Mouse (Mus musculus): ENCODE results near the gene Itpr1.

The Itpr1 gene

DNA sequence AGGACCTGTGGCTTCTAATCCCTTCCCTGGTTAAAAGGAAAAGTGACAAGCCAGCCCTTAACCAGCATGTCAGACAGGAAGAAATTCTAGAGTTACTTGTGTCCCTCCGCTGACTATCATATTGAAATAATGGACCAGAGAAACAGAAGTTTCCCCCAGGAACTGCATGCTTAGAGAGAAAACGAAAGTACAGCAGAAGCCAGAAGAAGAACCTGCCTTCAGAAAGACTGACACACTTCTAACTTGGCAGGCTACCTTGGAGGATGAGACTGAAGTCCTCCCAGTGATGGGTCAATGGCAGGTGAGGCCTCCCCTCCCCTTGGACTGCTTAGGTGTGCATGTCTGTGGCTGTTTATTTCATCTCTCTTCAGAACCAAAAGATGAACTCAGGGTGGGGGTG is 386.4 kb downstream of the Itpr1 start:
- in situ Hi-C loops (cut with MboI; ENCODE audit: unreplicated experiment in 2 of 2) = no loop called here

Measured in v-Abl transformed pro-B cells (cell line).